Mouse (Mus musculus) forebrain, embryonic 12.5 days (tissue): ENCODE results near the gene Iqcc. TPM values are rescaled to one million over a fixed set of nuclear protein-coding genes. Genes with fewer than 3 reads are reported as not detected.

Experiments
- ATAC-seq: fragments of 200-750 bp; cut with Nextera tagmentation; 2 replicates; pipeline ENCODE4 v1.8.0; 2017; ENCODE audit warnings: moderate TSS enrichment; ENCODE audit not compliant: low FRiP score
- H3K27ac ChIP-seq: fragments of 300-500 bp; sonication (generic); 2 replicates; pipeline ENCODE4 v1.5.1; 2016; ENCODE audit warnings: mild to moderate bottlenecking
- H3K27me3 ChIP-seq: fragments of 300-500 bp; sonication (generic); 2 replicates; pipeline ENCODE4 v1.6.1; 2016; ENCODE audit warnings: mild to moderate bottlenecking
- H3K36me3 ChIP-seq: fragments of 300-500 bp; sonication (generic); replicated peaks from 2 replicates; pipeline ENCODE4 v1.6.1; 2016; ENCODE audit warnings: mild to moderate bottlenecking
- H3K4me1 ChIP-seq: fragments of 300-500 bp; sonication (generic); 2 replicates; pipeline ENCODE4 v1.6.1; 2016
- H3K4me2 ChIP-seq: fragments of 300-500 bp; sonication (generic); 2 replicates; pipeline ENCODE4 v1.6.1; 2016; ENCODE audit warnings: mild to moderate bottlenecking, moderate library complexity
- H3K4me3 ChIP-seq: fragments of 300-500 bp; sonication (generic); replicated peaks from 2 replicates; pipeline ENCODE4 v1.5.1; 2016; ENCODE audit warnings: mild to moderate bottlenecking
- H3K9ac ChIP-seq: fragments of 300-500 bp; sonication (generic); 2 replicates; pipeline ENCODE4 v1.6.1; 2016; ENCODE audit warnings: mild to moderate bottlenecking
- H3K9me3 ChIP-seq: fragments of 300-500 bp; sonication (generic); 2 replicates; pipeline ENCODE4 v1.6.1; 2016
- WGBS: fragments of 180-500 bp; shearing (Covaris S2); methylation state at CpG from one replicate; pipeline ENCODE4 v1.1.7; 2016; 5-methylcytosine and 5-hydroxymethylcytosine counted together
- polyA plus RNA-seq: library from polyadenylated mRNA; unstranded; fragments of >200 nt; fragmentation: Nextera tagmentation; extraction: Ambion mirVana; gene quantifications from 2 replicates; pipeline ENCODE4 v1.2.1, GENCODE M21; 2016

Iqcc gene
- polyA plus RNA-seq, 1 experiment from 2014 or later: 27.4 TPM

DNA sequence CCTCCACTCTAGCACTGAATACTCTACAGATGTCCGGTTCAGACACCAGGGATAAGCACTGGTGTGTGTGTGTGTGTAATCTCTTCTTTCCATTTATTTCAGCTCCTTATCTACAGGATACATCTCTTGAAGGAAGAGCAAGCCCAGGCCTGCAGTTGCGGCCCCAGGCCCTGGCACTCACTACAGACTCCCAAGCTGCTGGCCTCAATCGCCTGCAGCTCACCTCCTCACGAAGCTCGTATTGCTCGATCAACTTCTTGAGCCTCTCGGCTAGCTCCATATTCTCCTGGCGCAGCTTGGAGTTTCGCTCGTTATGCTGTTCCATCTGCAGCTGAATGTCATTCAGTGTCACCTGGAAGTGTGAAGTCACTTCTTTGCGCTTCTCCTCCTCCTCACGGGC lies 13.0 kb upstream of the Iqcc start:
- ATAC-seq: no peak
- no peaks in the 10 kb centered on the region for H3K9me3 ChIP-seq
- H3K4me2 ChIP-seq: no peak overlapping the region
- H3K27me3 ChIP-seq: no peaks in the 10 kb centered on the region
- H3K9ac ChIP-seq: 0 out of 2 replicates have a peak overlapping the region, but pooled peaks have one; percentile 4
- H3K27ac ChIP-seq: no peak overlapping the region
- H3K4me1 ChIP-seq: peaks cover 3% of the 10 kb centered on the region; the same call in 1 of the 2 replicates
- WGBS: 92% methylated on average over 12 of the region's 12 CpGs
- H3K4me3 ChIP-seq: no peak overlapping the region
- peaks cover 98% of the 10 kb centered on the region for H3K36me3 ChIP-seq

DNA sequence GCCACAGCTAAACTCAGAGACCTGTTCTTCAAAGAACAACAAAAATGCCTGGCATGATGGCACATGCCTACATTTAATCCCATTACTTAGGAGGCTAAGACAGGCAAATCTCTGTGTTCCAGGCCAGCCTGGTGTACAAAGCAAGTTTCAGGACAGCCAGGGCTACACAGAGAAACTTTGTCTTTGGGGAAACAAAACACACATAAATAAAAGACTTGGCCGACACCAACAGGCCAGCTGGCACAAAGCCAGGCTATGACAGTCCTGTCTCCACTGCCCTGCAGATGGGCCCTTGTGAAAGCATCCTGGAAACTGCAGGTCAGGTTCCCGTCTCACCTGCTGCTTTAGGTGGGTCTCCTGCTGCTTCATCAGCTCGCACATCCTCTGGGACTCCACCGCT lies 12.0 kb upstream of the Iqcc start:
- Histone ChIP-seq H3K4me3 (no peak overlapping the region), H3K9ac (no peak overlapping the region)

DNA sequence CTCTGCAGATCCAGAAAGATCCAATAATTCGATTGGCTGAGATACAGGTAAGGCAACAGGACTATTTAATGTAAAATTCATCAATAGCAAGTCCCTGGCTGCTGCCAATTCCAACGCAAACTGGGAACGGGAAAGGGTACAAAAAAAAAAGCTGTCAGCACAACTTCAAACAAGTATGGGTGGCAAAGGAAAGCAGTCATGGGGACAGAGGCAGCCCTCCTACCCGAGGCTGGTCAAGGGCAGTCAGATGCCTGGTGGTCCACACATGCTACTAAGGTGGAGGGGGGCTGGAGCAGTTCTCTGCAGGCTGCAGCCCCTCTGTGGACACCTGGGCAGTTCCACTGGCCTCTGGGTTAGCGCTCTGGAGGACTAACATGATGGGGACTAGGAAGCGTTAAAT lies 7.1 kb upstream of the Iqcc start:
- 78% methylated on average over 6 of the region's 6 CpGs for WGBS
- no peaks in the 10 kb centered on the region for H3K27me3 ChIP-seq

More for the DNA sequence above, 12.0 kb upstream of the Iqcc start:
- H3K4me2 ChIP-seq: no peak overlapping the region
- H3K27ac ChIP-seq: no peak overlapping the region
- peaks cover 98% of the 10 kb centered on the region for H3K36me3 ChIP-seq
- no peak for ATAC-seq
- no peaks in the 10 kb centered on the region for H3K9me3 ChIP-seq
- 88% methylated on average over 4 of the region's 4 CpGs for WGBS
- H3K27me3 ChIP-seq: no peaks in the 10 kb centered on the region
- H3K4me1 ChIP-seq: peaks cover 3% of the 10 kb centered on the region; the same call in 1 of the 2 replicates

DNA sequence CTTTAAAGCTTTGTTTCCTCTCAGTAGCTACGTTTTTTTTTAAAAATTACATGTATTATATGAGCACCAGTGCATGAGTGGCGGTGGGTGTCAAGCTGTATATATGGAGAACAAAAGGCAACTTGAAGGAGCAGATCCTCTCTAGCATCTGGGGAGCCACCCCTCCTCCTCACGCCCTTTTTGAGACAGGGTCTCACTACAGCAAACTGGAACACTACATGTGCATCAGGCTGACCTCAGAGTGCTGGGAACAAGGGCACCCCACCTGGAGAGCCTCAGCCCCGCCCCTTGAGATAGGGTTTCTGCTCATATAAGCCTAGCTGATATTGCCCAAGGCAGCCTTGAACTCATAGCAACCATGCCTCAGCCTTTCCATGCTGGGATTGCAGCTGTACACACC lies 6.6 kb upstream of the Iqcc start:
- ATAC-seq: no peak
- H3K4me2 ChIP-seq: peak overlapping the region; percentile 82; the same call in 1 of the 2 replicates
- no peaks in the 10 kb centered on the region for H3K27me3 ChIP-seq
- no peak overlapping the region for H3K4me3 ChIP-seq
- WGBS: 44% methylated on average over 4 of the region's 4 CpGs
- H3K27ac ChIP-seq: peak overlapping the region; percentile 91
- H3K9me3 ChIP-seq: no peaks in the 10 kb centered on the region
- H3K4me1 ChIP-seq: peaks cover 32% of the 10 kb centered on the region
- 0 out of 2 replicates have a peak overlapping the region, but pooled peaks have one; percentile 84 for H3K9ac ChIP-seq
- H3K36me3 ChIP-seq: peaks cover 47% of the 10 kb centered on the region

More for the DNA sequence above, 7.1 kb upstream of the Iqcc start:
- Histone ChIP-seq H3K9me3 (no peaks in the 10 kb centered on the region), H3K4me3 (no peak overlapping the region), H3K9ac (no peak overlapping the region), H3K27ac (no peak overlapping the region), H3K4me1 (peaks cover 33% of the 10 kb centered on the region), H3K4me2 (no peak overlapping the region), H3K36me3 (peaks cover 52% of the 10 kb centered on the region)
- ATAC-seq: no peak

DNA sequence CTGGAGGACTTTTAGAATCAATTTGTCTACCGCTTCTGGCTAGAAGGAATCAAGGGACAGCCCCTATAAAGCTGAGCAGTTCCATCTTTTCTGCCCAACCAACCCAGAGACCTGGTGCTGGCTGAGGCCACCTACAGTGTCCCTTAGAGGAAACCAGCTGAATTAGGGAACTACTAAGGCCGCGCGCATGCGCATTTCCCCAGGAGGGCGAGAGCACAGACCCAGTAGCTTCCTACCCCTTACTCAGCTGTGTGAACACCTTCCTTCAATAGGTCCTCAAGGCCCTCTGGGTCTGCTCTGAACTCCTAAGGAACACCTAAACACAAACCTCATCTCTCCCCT lies 6.1 kb upstream of the Iqcc start:
- peaks cover 32% of the 10 kb centered on the region for H3K4me1 ChIP-seq
- H3K9me3 ChIP-seq: no peaks in the 10 kb centered on the region
- H3K27ac ChIP-seq: peak overlapping the region; percentile 91
- peak overlapping the region; percentile 66 for H3K4me3 ChIP-seq
- no peaks in the 10 kb centered on the region for H3K27me3 ChIP-seq
- peaks cover 42% of the 10 kb centered on the region for H3K36me3 ChIP-seq
- H3K4me2 ChIP-seq: peak overlapping the region; percentile 82
- H3K9ac ChIP-seq: peak overlapping the region; percentile 84
- peak; percentile 40 for ATAC-seq
- WGBS: 3% methylated on average over 6 of the region's 6 CpGs

DNA sequence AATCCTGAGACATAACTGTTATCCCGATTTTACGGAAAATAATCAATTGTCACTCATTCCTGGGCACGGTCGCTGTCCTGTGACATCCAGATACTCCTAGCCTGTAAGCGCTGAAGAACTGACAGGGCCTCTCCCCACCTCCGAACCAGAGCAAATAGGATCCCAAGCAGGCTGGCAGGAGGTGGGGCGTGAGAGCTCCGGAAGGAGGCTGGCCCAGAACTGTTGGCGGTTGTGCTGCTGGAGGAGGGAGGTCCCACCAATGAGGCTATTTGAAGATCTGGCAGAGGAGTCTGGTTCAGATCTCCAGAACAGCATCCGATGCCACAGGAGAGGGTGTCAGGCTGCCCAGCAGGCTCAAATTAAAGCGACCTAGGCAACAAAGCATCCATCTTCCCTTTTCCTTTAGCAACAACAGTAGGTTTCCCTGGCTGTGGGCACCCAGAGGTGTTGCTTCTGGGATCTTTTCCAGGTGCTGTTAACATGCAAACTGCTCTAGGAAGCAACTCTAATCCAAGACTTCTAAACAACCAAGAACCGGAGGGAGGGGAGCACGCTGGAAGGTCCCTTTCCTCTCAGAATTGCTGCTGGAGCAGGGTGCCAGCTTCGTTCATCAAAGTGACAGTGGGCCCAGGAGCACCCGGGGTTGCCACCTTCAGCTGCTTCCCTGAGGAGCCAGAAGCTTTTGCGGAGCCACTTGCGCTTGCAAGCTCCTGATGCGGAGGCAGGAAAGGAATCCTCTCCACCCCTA lies 5.6 kb upstream of the Iqcc start:
- peak overlapping the region; percentile 91 for H3K27ac ChIP-seq
- peak; percentile 90 for ATAC-seq
- H3K4me2 ChIP-seq: peak overlapping the region; percentile 82
- H3K9me3 ChIP-seq: no peaks in the 10 kb centered on the region
- peaks cover 36% of the 10 kb centered on the region for H3K36me3 ChIP-seq
- H3K4me1 ChIP-seq: peaks cover 32% of the 10 kb centered on the region
- no peaks in the 10 kb centered on the region for H3K27me3 ChIP-seq
- peak overlapping the region; percentile 84 for H3K9ac ChIP-seq
- peak overlapping the region; percentile 66 for H3K4me3 ChIP-seq
- 2% methylated on average over 18 of the region's 18 CpGs for WGBS

DNA sequence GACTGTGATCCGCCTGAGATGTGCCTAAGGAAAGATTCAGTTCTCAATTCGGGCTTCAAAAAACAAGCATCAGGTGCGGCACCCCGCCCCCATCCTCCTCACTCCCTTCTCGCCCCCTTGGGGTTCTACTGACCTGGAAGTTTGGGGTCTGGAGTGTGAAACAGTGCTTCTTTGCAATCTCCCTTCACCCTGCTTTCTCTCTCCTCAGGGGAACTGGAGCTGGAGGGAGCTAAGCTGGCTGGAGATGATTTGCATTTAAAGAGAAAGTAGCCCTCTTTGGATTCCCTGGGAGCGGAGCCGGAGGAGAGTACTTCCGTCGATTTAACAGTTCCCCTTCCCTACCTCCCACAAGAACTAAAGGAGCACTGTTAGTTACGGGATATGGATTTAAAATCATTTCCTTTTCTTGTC lies 4.8 kb upstream of the Iqcc start, which contains the start of gene Ccdc28b:
Ccdc28b (minus strand) TSS at position 267 of the 411 bp plus-strand sequence.
- Histone ChIP-seq H3K4me1 (peaks cover 32% of the 10 kb centered on the region), H3K27me3 (no peaks in the 10 kb centered on the region), H3K4me2 (peak within 1 kb of the TSS; percentile 82), H3K4me3 (peak within 1 kb of the TSS; percentile 66), H3K9ac (peak within 1 kb of the TSS; percentile 84), H3K9me3 (no peaks in the 10 kb centered on the region), H3K27ac (peak within 1 kb of the TSS; percentile 91), H3K36me3 (peaks cover 29% of the 10 kb centered on the region)
- peak; percentile 45 for ATAC-seq
- WGBS: under 1% methylated on average over 10 of the region's 10 CpGs

DNA sequence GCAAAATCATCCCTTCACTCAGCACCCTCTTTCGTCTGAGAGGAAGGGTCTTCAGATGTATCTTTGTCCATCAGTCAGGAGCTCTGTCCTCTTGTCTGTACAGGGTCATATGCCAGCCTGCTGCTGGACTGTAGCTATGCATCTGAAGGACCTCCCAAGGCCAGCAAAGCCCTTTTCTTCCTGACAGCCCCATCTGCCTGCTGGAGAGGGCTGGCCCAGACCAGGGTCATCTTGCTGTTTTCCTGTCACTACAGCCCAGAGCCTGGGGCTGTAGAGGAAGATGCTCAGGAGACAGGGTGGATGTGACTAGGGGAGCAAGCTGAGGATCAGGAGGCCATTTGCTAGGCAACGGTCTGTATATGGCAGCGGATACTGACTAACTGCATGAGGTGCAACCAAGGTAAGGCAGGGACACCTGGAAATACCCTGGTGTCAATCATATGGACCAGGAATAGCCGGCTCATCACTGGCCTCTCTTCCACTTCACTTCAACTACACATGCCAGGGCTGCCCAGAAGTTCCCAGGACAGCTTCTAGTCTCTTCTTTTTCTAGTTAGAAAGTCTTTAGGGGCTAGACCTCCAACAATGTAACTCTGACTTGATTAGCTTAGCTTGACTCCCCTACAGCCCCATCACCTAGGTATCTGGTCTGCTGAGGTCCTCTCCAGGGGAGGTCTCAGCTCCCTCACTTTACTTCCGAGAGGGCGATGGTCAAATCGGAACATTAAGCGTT lies 4.1 kb upstream of the Iqcc start:
- Histone ChIP-seq H3K9ac (peak overlapping the region; percentile 84), H3K4me1 (peaks cover 38% of the 10 kb centered on the region), H3K36me3 (peaks cover 21% of the 10 kb centered on the region), H3K27ac (peak overlapping the region; percentile 91), H3K9me3 (no peaks in the 10 kb centered on the region), H3K27me3 (no peaks in the 10 kb centered on the region), H3K4me3 (peak overlapping the region; percentile 66), H3K4me2 (peak overlapping the region; percentile 82)
- no peak for ATAC-seq
- 27% methylated on average over 8 of the region's 8 CpGs for WGBS

DNA sequence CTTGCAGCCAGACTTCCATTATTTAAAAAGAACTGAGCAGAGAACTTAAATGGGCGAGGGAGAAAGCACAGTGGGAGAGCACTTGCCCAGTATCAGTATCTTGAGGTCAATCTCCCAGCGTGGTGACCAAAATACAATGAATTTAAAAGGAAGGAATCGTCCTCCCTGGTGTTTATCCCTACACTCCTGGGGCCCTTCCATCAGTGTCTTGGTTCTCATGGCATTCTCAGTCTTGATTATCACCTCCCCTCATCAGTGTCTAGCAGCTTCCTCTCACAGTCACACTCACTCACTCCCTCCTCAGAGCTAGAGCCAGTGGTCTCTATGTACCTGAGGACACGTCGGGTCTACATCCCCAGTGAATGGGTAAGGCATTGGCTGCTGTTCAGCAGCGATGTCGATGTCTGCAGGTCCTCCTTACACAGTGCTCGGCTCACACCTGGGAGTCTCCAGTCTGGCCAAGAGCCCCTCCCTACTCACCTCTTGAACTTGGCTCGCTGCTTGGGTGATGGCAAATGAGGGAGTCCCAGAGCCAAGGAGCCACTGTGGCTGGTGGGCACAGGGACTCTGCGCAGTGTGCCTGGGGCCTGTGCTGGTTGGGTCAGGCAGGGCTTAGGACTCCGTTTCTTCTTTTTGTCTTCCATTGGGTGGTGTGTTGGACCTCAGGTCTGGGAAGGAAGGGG lies 3.4 kb upstream of the Iqcc start:
- Histone ChIP-seq H3K27ac (no peak overlapping the region), H3K4me3 (peak overlapping the region; percentile 66), H3K9me3 (no peaks in the 10 kb centered on the region), H3K9ac (peak overlapping the region; percentile 84), H3K4me1 (peaks cover 41% of the 10 kb centered on the region), H3K4me2 (peak overlapping the region; percentile 82), H3K27me3 (no peaks in the 10 kb centered on the region), H3K36me3 (peaks cover 16% of the 10 kb centered on the region)
- ATAC-seq: no peak
- 81% methylated on average over 11 of the region's 11 CpGs for WGBS

DNA sequence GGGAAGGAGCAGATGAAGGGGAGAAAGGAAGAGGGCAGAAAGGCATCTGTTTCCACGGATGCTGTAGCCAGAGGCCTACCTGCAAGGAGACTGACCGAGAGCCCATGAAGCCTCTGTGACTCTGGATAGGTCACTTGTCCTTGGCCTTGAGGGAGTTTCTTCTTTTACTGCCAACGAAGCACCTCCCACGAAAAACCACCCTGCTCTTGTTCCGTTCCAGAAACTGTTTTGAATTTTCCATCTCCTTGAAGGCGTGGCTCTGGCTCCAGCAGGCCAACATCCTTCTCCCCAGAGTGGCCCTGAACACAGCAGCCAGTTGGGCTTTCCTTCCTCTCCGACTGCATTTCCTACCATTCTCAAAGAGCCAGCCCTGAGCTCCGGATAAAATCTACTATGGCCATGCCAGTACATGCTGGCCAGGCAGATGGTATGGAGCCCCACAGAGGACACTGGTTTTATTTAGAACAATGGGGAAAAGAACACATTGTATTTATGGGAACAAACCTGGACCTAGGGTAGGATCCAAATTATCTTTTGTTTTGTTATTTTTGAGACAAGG lies 2.5 kb upstream of the Iqcc start:
- 89% methylated on average over 8 of the region's 8 CpGs for WGBS
- Histone ChIP-seq H3K9ac (peak overlapping the region; percentile 2), H3K27ac (no peak overlapping the region), H3K27me3 (no peaks in the 10 kb centered on the region), H3K9me3 (no peaks in the 10 kb centered on the region), H3K4me3 (no peak overlapping the region), H3K4me1 (peaks cover 41% of the 10 kb centered on the region), H3K36me3 (peaks cover 16% of the 10 kb centered on the region), H3K4me2 (no peak overlapping the region)
- no peak for ATAC-seq

DNA sequence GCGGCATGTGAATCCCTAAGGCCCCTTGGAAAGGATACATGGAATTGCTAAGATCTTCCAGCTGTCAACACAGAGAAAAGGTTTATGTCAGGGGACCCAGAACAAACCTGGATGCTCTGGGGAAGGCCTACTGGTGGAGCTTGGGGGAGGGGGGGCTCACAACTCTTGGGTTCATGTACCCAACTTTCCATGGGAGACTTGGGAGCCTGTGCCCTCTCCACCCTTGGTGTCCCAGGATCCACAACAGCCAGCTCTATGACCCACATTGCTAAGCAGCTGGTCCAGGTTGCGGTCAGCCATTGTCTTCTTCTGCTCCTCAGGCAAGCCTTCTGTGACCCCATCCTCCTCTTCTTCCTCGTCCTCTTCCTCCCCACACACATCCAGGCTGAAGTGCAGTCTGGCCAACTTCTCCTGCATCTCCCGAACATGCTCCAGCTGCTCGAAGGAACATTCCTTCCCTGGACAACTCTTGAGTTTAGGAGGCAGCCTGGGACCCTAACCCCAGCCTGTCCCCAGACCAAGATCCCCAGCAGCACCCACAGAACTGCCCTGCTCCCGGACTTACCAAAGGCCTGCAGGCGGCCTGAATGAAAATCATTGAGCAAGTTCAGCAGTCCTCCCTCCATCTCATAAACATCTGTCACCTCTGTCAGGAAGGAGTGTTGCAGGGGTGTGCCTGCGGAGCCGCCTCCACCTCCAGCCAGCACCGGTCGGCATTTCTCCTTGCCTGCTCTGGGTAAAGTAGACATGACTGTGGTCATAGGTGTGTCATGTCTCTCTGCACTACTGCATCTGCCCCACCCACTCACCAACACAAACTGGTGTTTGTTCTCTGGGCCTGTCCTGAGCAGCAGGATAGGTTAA lies 1.8 kb upstream of the Iqcc start:
- H3K4me1 ChIP-seq: peaks cover 40% of the 10 kb centered on the region
- WGBS: 92% methylated on average over 11 of the region's 11 CpGs

More for the DNA sequence above, 1.8 kb upstream of the Iqcc start:
- Histone ChIP-seq H3K36me3 (peaks cover 18% of the 10 kb centered on the region), H3K9ac (peak overlapping the region; percentile 2; the same call in 1 of the 2 replicates), H3K4me2 (no peak overlapping the region), H3K27me3 (no peaks in the 10 kb centered on the region), H3K27ac (no peak overlapping the region), H3K9me3 (no peaks in the 10 kb centered on the region), H3K4me3 (no peak overlapping the region)
- ATAC-seq: no peak
